Mouse (Mus musculus): ENCODE results near the gene Olfr638. TPM values are rescaled to one million over a fixed set of nuclear protein-coding genes. Genes with fewer than 3 reads are reported as not detected.
"Not testable (repeated sequence)": the region's sequence is repeated elsewhere in the genome, so short reads cannot be mapped to it uniquely, and the experiment has no call there.

Olfr638 gene
- not detected in 2 replicates for total RNA-seq (2017)

GRCm38 (mm10) chr7:103998446-103998845 lies at the start of gene Olfr638:
Gene Olfr638 (plus strand): TSS chr7:103998746.
- no peak for ATAC-seq (replicated peaks; ENCODE audit: low read depth, poor library complexity, severe bottlenecking)

GRCm38 (mm10) chr7:103966873-103967272 lies 31.7 kb upstream of the Olfr638 start:
- not testable (repeated sequence) for ATAC-seq (replicated peaks; ENCODE audit: low read depth, poor library complexity, severe bottlenecking)

- no peak for ATAC-seq (replicated peaks; ENCODE audit: low read depth, poor library complexity, severe bottlenecking)
Measured at GRCm38 (mm10) chr7:103970852-103971251, 27.7 kb upstream of the Olfr638 start, which contains the start of gene Olfr635. Gene Olfr635 (plus strand): TSS chr7:103971152.

GRCm38 (mm10) chr7:103971782-103972181 lies 26.8 kb upstream of the Olfr638 start:
- peak; percentile 42; the same call in 1 of the 2 replicates for ATAC-seq (replicated peaks; ENCODE audit: low read depth, poor library complexity, severe bottlenecking)

DNA sequence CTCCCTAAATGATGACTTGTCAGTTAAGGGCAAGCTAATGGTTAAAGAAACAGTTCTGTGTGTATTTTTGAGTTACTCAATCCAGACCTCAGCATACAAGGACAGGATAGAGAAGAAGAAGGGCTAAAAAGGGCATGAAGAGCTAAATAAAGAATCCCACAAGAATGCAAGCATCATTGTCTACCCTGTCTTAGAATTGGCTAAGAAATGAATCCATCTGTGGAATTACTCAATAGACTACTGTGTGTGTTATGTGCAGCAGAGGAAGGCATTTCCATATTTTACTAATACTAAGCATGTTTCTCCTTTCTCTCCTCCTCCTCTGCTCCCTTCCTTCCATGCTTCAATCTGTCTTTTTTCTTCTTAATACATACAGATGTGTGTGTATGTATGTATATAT lies 578 bp downstream of the Olfr638 start:
- ATAC-seq (replicated peaks; ENCODE audit: low read depth, poor library complexity, severe bottlenecking), result 0 out of 2 replicates have a peak, but pooled peaks have one; percentile 45

DNA sequence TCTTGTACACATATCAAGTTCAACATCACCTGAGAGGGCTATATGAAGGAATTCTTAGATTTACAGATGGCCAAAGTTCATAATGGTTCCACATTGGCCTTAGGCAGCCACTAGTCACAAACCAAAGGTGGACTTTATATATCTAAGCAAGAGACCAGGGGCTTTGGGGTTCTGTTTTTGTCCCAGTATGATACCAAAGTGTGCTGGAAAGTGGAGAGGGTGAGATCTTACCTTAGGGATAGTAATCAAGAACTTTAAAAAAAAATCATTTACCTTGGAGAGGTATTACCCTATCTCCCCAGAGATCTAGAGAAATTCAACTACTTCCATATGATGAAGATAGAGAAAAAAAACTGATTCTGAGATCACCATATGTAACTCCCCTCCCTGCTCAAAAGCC lies 18.7 kb downstream of the Olfr638 start, which contains the start of gene Olfr639:
Gene Olfr639 (minus strand): TSS at position 101 of the 400 bp plus-strand sequence.
- no peak for ATAC-seq (replicated peaks; ENCODE audit: low read depth, poor library complexity, severe bottlenecking)

DNA sequence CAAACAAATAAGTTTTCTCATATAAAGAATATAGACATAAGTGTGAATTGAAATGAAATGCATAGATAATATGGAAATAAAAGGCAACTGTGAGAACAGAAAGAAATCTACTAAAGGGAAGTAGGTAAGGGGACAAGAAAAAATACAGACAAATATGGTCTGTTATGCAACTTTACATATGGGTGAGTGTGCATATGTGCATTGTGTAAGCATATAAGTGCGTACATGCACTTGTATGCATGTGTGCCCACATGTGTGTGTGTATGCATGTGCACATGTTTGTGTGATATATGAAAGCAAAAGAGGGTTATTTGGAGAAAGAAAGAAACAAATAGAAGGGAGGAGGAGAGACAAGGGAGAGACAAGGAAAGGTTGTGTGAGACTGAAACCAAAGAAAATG lies 20.4 kb downstream of the Olfr638 start:
- no peak for ATAC-seq (replicated peaks; ENCODE audit: low read depth, poor library complexity, severe bottlenecking)

- ATAC-seq (replicated peaks; ENCODE audit: low read depth, poor library complexity, severe bottlenecking), result peak; percentile 72
Measured at GRCm38 (mm10) chr7:104021651-104022050, 23.1 kb downstream of the Olfr638 start.

DNA sequence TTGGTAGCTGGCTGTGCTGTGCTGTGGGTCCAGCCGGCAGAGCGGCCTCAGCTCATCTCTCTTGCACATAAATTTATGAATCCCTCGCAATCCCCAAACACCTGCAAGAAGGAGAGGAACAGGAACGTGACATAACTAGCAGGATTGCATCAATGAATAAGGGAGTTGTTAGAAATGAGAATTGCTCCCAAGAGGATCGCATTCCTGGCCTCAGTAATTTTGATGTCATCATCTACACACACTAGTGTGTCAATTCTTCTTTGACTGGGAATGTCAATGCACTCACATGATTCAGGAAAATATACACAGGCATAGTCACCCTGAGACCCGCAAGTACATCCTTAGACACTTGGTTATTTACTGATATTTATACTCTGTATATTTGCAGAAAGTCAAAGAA lies 26.9 kb downstream of the Olfr638 start, which contains the start of gene Olfr640:
Gene Olfr640 (minus strand): TSS at position 101 of the 400 bp plus-strand sequence.
- no peak for ATAC-seq (replicated peaks; ENCODE audit: low read depth, poor library complexity, severe bottlenecking)

DNA sequence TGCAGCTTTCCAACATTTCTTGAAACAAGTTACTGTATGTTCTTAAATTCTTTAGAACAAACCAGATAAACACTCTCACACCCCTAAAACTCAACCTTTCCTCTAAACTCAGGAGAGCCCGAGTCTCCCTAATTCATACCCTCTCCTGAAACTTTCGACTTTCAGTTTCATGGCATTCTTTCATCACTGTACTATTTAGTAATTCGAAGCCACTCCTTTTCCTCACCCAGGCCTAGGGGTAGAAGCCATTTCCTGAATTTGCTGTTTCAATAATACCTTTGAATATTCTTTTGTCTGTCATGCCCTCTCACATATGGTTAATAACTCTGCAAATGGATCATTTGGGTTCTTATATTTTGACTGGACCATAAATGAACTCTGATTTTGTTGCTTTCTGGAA lies 28.4 kb downstream of the Olfr638 start:
- no peak for ATAC-seq (replicated peaks; ENCODE audit: low read depth, poor library complexity, severe bottlenecking)

GRCm38 (mm10) chr7:104035145-104035544 lies 36.6 kb downstream of the Olfr638 start, which contains the start of gene Olfr641:
Gene Olfr641 (plus strand): TSS chr7:104035445.
- ATAC-seq (replicated peaks; ENCODE audit: low read depth, poor library complexity, severe bottlenecking), result no peak

GRCm38 (mm10) chr7:104050745-104051144 lies 52.2 kb downstream of the Olfr638 start:
- ATAC-seq (replicated peaks; ENCODE audit: low read depth, poor library complexity, severe bottlenecking), result peak; percentile 68

DNA sequence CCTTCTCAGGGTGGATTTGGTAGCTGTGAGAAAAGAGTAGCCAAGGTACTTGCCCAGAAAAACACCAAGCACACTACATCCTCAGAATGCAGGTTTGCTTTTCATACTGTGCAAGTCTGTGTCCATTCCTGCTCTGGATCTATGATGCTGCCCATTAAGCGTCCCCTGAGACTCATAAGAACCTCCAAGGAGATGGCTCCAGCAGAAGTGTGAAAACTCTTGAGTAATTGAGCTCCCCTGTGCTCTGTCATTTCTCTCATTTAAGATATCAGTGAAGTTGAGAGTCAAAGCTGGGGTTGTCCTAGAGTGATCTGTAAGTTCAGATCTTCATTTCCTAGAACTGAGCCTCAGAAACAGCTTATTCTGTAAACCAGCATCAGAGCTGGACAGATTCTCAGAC lies 54.0 kb downstream of the Olfr638 start, which contains the start of gene Olfr642:
Gene Olfr642 (minus strand): TSS at position 101 of the 400 bp plus-strand sequence.
- no peak for ATAC-seq (replicated peaks; ENCODE audit: low read depth, poor library complexity, severe bottlenecking)

Other genes starting within 250 kb of the Olfr638 start
- not detected in 2 replicates for gene Olfr630, start 241.4 kb upstream of the Olfr638 start, total RNA-seq (2017)
- gene Olfr69, start 227.2 kb upstream of the Olfr638 start, total RNA-seq (2017), result not detected in 2 replicates
- gene Olfr68, start 219.0 kb upstream of the Olfr638 start, total RNA-seq (2017), result not detected in 2 replicates
- gene Olfr67, start 206.9 kb upstream of the Olfr638 start, total RNA-seq (2017), result not detected in 2 replicates
- gene Hbb-bt, start 184.8 kb upstream of the Olfr638 start, total RNA-seq (2017), result 13.0 and 18.6 TPM in 2 replicates
- 16.6 and 33.2 TPM in 2 replicates for gene Hbb-bs, start 170.7 kb upstream of the Olfr638 start, total RNA-seq (2017)
- not detected in 2 replicates for gene Hbb-bh2, start 158.2 kb upstream of the Olfr638 start, total RNA-seq (2017)
- gene Hbb-bh1, start 155.6 kb upstream of the Olfr638 start, total RNA-seq (2017), result not detected in 2 replicates
- 2.9 TPM in 1 of 2 replicates, not detected in the other for gene Hbb-y, start 145.5 kb upstream of the Olfr638 start, total RNA-seq (2017)
- gene Olfr66, start 112.5 kb upstream of the Olfr638 start, total RNA-seq (2017), result not detected in 2 replicates
- not detected in 2 replicates for gene Olfr64, start 104.3 kb upstream of the Olfr638 start, total RNA-seq (2017)
- gene Olfr65, start 95.3 kb upstream of the Olfr638 start, total RNA-seq (2017), result not detected in 2 replicates
- gene Olfr631, start 69.9 kb upstream of the Olfr638 start, total RNA-seq (2017), result not detected in 2 replicates
- not detected in 2 replicates for gene Olfr632, start 64.4 kb upstream of the Olfr638 start, total RNA-seq (2017)
- not detected in 2 replicates for gene Olfr633, start 54.3 kb upstream of the Olfr638 start, total RNA-seq (2017)
- not detected in 2 replicates for gene Olfr635, start 27.6 kb upstream of the Olfr638 start, total RNA-seq (2017)
- gene Olfr639, start 18.6 kb downstream of the Olfr638 start, total RNA-seq (2017), result not detected in 2 replicates
- not detected in 2 replicates for gene Olfr640, start 26.8 kb downstream of the Olfr638 start, total RNA-seq (2017)
- gene Olfr641, start 36.7 kb downstream of the Olfr638 start, total RNA-seq (2017), result not detected in 2 replicates
- gene Olfr642, start 53.9 kb downstream of the Olfr638 start, total RNA-seq (2017), result not detected in 2 replicates
- gene 4930516K23Rik, start 62.7 kb downstream of the Olfr638 start, total RNA-seq (2017), result not detected in 2 replicates
- gene Olfr644, start 73.1 kb downstream of the Olfr638 start, total RNA-seq (2017), result not detected in 2 replicates
- not detected in 2 replicates for gene Olfr645, start 86.7 kb downstream of the Olfr638 start, total RNA-seq (2017)
- not detected in 2 replicates for gene Olfr646, start 106.1 kb downstream of the Olfr638 start, total RNA-seq (2017)
- gene Ubqln5, start 131.1 kb downstream of the Olfr638 start, total RNA-seq (2017), result not detected in 2 replicates
- not detected in 2 replicates for gene Olfr643, start 138.7 kb downstream of the Olfr638 start, total RNA-seq (2017)
- gene Ubqln3, start 144.5 kb downstream of the Olfr638 start, total RNA-seq (2017), result not detected in 2 replicates
- 0.05 TPM in 1 of 2 replicates, not detected in the other for gene Ubqlnl, start 151.8 kb downstream of the Olfr638 start, total RNA-seq (2017)
- gene Olfm5, start 166.1 kb downstream of the Olfr638 start, total RNA-seq (2017), result not detected in 2 replicates
- gene Olfr648, start 184.6 kb downstream of the Olfr638 start, total RNA-seq (2017), result not detected in 2 replicates
- gene Olfr649, start 197.2 kb downstream of the Olfr638 start, total RNA-seq (2017), result not detected in 2 replicates
- 3.0 and 3.2 TPM in 2 replicates for gene Trim6, start 220.0 kb downstream of the Olfr638 start, total RNA-seq (2017)
- gene Trim34a, start 245.7 kb downstream of the Olfr638 start, total RNA-seq (2017), result 23.9 and 26.9 TPM in 2 replicates

Data from common myeloid progenitor, adult 5-6 weeks (primary cell).